Mouse (Mus musculus): ENCODE measurements at regions not wholly inside any gene's neighbourhood (a gene's known extent, or its start where the extent isn't known, plus 50 kb on each side); places are given as distances from the start of the nearest gene placed in this dataset.

- Histone ChIP-seq H3K4me3 (no peak overlapping the region), H3K9me3 (replicated peaks) (no peaks in the 10 kb centered on the region), H3K27ac (peak overlapping the region; percentile 42; the same call in 1 of the 2 replicates), H3K27me3 (ENCODE audit: low read depth, poor library complexity, severe bottlenecking) (0 out of 2 replicates have a peak, but pooled peaks cover 5% of the 10 kb centered on the region), H3K36me3 (no peaks in the 10 kb centered on the region), H3K4me1 (peaks cover 36% of the 10 kb centered on the region)
- WGBS = 88% methylated on average over 11 of the region's 11 CpGs
- no peak for DNase-seq (ENCODE audit: low spot score)
Measured at GRCm38 (mm10) chr13:44356981-44357380, 372.3 kb upstream of the Jarid2 start.

- Histone ChIP-seq H3K36me3 (no peaks in the 10 kb centered on the region), H3K27me3 (ENCODE audit: low read depth, poor library complexity, severe bottlenecking) (0 out of 2 replicates have a peak, but pooled peaks cover 5% of the 10 kb centered on the region), H3K27ac (no peak overlapping the region), H3K9me3 (replicated peaks) (no peaks in the 10 kb centered on the region), H3K4me1 (peaks cover 50% of the 10 kb centered on the region), H3K4me3 (no peak overlapping the region)
- WGBS = 91% methylated on average over 7 of the region's 7 CpGs
- no peak for DNase-seq (ENCODE audit: low spot score)
Measured at GRCm38 (mm10) chr13:44359344-44359743, 369.9 kb upstream of the Jarid2 start.

GRCm38 (mm10) chr13:44360016-44360415 lies 369.3 kb upstream of the Jarid2 start:
- Histone ChIP-seq H3K27ac (no peak overlapping the region), H3K4me1 (peaks cover 56% of the 10 kb centered on the region), H3K27me3 (ENCODE audit: low read depth, poor library complexity, severe bottlenecking) (0 out of 2 replicates have a peak, but pooled peaks cover 5% of the 10 kb centered on the region), H3K36me3 (no peaks in the 10 kb centered on the region), H3K4me3 (no peak overlapping the region), H3K9me3 (replicated peaks) (no peaks in the 10 kb centered on the region)
- no peak for DNase-seq (ENCODE audit: low spot score)
- WGBS = 77% methylated on average over 5 of the region's 5 CpGs

GRCm38 (mm10) chr13:44360725-44361290 lies 368.5 kb upstream of the Jarid2 start:
- H3K9me3 ChIP-seq (replicated peaks) = no peaks in the 10 kb centered on the region
- H3K27me3 ChIP-seq (ENCODE audit: low read depth, poor library complexity, severe bottlenecking) = 0 out of 2 replicates have a peak, but pooled peaks cover 5% of the 10 kb centered on the region
- WGBS = 77% methylated on average over 15 of the region's 15 CpGs
- no peak overlapping the region for H3K4me3 ChIP-seq
- H3K27ac ChIP-seq = no peak overlapping the region
- no peaks in the 10 kb centered on the region for H3K36me3 ChIP-seq
- no peak for DNase-seq (ENCODE audit: low spot score)
- peaks cover 56% of the 10 kb centered on the region for H3K4me1 ChIP-seq

- WGBS = 21% methylated on average over 15 of the region's 15 CpGs
Measured at GRCm38 (mm10) chr13:44362293-44363005, 366.8 kb upstream of the Jarid2 start.

GRCm38 (mm10) chr13:44363016-44363415 lies 366.3 kb upstream of the Jarid2 start:
- Histone ChIP-seq H3K9me3 (replicated peaks) (no peaks in the 10 kb centered on the region), H3K36me3 (no peaks in the 10 kb centered on the region), H3K4me3 (no peak overlapping the region), H3K27ac (peak overlapping the region; percentile 81), H3K27me3 (ENCODE audit: low read depth, poor library complexity, severe bottlenecking) (no peaks in the 10 kb centered on the region), H3K4me1 (peaks cover 48% of the 10 kb centered on the region)
- WGBS = 9% methylated on average over 2 of the region's 2 CpGs
- DNase-seq (ENCODE audit: low spot score) = no peak

More at GRCm38 (mm10) chr13:44362293-44363005, 366.8 kb upstream of the Jarid2 start:
- H3K4me3 ChIP-seq = no peak overlapping the region
- H3K27me3 ChIP-seq (ENCODE audit: low read depth, poor library complexity, severe bottlenecking) = no peaks in the 10 kb centered on the region
- DNase-seq (ENCODE audit: low spot score) = peak; percentile 72
- peaks cover 48% of the 10 kb centered on the region for H3K4me1 ChIP-seq
- no peaks in the 10 kb centered on the region for H3K9me3 ChIP-seq (replicated peaks)
- H3K36me3 ChIP-seq = no peaks in the 10 kb centered on the region
- H3K27ac ChIP-seq = peak overlapping the region; percentile 81

GRCm38 (mm10) chr13:44369301-44369700 lies 360.0 kb upstream of the Jarid2 start:
- no peak for DNase-seq (ENCODE audit: low spot score)
- peaks cover 35% of the 10 kb centered on the region for H3K4me1 ChIP-seq
- 83% methylated on average over 7 of the region's 7 CpGs for WGBS
- H3K36me3 ChIP-seq = no peaks in the 10 kb centered on the region
- H3K27ac ChIP-seq = no peak overlapping the region; the same call in 1 of the 2 replicates
- no peak overlapping the region for H3K4me3 ChIP-seq
- no peaks in the 10 kb centered on the region for H3K9me3 ChIP-seq (replicated peaks)
- no peaks in the 10 kb centered on the region for H3K27me3 ChIP-seq (ENCODE audit: low read depth, poor library complexity, severe bottlenecking)

GRCm38 (mm10) chr13:44372361-44372877 lies 356.9 kb upstream of the Jarid2 start:
- DNase-seq (ENCODE audit: low spot score) = no peak
- Histone ChIP-seq H3K9me3 (replicated peaks) (no peaks in the 10 kb centered on the region), H3K27me3 (ENCODE audit: low read depth, poor library complexity, severe bottlenecking) (no peaks in the 10 kb centered on the region), H3K4me1 (peaks cover 32% of the 10 kb centered on the region), H3K27ac (no peak overlapping the region), H3K36me3 (no peaks in the 10 kb centered on the region), H3K4me3 (no peak overlapping the region)
- 83% methylated on average over 6 of the region's 6 CpGs for WGBS

GRCm38 (mm10) chr13:44375476-44376159 lies 353.7 kb upstream of the Jarid2 start:
- no peak for DNase-seq (ENCODE audit: low spot score)
- no peaks in the 10 kb centered on the region for H3K9me3 ChIP-seq (replicated peaks)
- H3K4me1 ChIP-seq = peaks cover 10% of the 10 kb centered on the region
- H3K27ac ChIP-seq = peak overlapping the region; percentile 39; the same call in 1 of the 2 replicates
- 70% methylated on average over 13 of the region's 13 CpGs for WGBS
- no peaks in the 10 kb centered on the region for H3K27me3 ChIP-seq (ENCODE audit: low read depth, poor library complexity, severe bottlenecking)
- H3K4me3 ChIP-seq = no peak overlapping the region
- H3K36me3 ChIP-seq = no peaks in the 10 kb centered on the region

- 46% methylated on average over 3 of the region's 3 CpGs for WGBS
- Histone ChIP-seq H3K4me3 (no peak overlapping the region), H3K27me3 (ENCODE audit: low read depth, poor library complexity, severe bottlenecking) (no peaks in the 10 kb centered on the region), H3K36me3 (no peaks in the 10 kb centered on the region), H3K9me3 (replicated peaks) (no peaks in the 10 kb centered on the region), H3K4me1 (peaks cover 10% of the 10 kb centered on the region), H3K27ac (peak overlapping the region; percentile 39; the same call in 1 of the 2 replicates)
- no peak for DNase-seq (ENCODE audit: low spot score)
Measured at GRCm38 (mm10) chr13:44376160-44376488, 353.1 kb upstream of the Jarid2 start.

- Histone ChIP-seq H3K4me3 (no peak overlapping the region), H3K27me3 (ENCODE audit: low read depth, poor library complexity, severe bottlenecking) (no peaks in the 10 kb centered on the region), H3K27ac (no peak overlapping the region), H3K36me3 (no peaks in the 10 kb centered on the region), H3K4me1 (peaks cover 17% of the 10 kb centered on the region), H3K9me3 (replicated peaks) (no peaks in the 10 kb centered on the region)
- WGBS = 72% methylated on average over 7 of the region's 7 CpGs
- no peak for DNase-seq (ENCODE audit: low spot score)
Measured at GRCm38 (mm10) chr13:44381721-44382450, 347.4 kb upstream of the Jarid2 start.

- peaks cover 20% of the 10 kb centered on the region for H3K4me1 ChIP-seq
- 55% methylated on average over 11 of the region's 11 CpGs for WGBS
- no peaks in the 10 kb centered on the region for H3K9me3 ChIP-seq (replicated peaks)
- no peak for DNase-seq (ENCODE audit: low spot score)
- peak overlapping the region; percentile 68; the same call in 1 of the 2 replicates for H3K27ac ChIP-seq
- H3K4me3 ChIP-seq = no peak overlapping the region
- H3K27me3 ChIP-seq (ENCODE audit: low read depth, poor library complexity, severe bottlenecking) = no peaks in the 10 kb centered on the region
- no peaks in the 10 kb centered on the region for H3K36me3 ChIP-seq
Measured at GRCm38 (mm10) chr13:44383322-44383721, 346.0 kb upstream of the Jarid2 start.
